Mouse (Mus musculus) thymus, adult 18-20 months (tissue): Measurements from ENCODE around the gene Lrrn4cl.
A peak's percentile ranks its signal among the peaks of the same experiment; 100 is the strongest.
"Not testable (repeated sequence)": the region's sequence is repeated elsewhere in the genome, so short reads cannot be mapped to it uniquely, and the experiment has no call there.

Experiments
- DNase-seq, 2 experiments: peaks; one replicate each; pipeline ENCODE4 v3.0.0; 2022; ENCODE audit warnings: mixed read lengths in 2 of 2

Gene Lrrn4cl

DNA sequence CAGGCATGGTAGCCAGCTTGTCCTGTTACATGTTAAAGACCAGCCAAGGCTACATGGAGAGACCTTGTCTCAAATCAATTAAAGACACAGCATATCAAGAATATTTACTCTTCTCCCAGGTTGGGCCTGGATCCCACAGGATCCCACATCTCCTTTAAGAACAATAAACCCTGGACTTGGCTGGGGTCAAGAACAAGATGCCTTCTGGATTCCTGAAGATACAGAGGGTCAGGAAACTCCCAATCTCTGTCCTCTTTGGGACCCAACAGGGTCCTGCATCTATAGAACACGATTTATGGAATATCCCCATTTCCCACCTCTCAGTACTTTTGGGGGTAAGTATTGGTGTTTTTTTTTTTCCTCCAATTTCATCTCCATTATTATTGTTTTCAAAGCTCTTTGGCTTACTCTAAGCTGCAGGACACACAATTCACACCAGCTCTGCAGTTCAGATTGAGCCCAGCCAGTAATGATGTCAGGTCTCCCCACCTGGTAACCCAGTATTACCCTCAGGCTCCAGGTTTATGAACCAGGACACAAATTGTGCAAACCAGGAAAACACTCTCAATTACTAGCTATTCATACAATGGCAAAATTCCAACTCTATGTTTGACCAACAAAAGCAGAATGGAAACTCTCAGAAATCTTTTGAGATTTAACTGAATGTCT, 36.5 kb downstream of the Lrrn4cl start:
- no peak for DNase-seq

DNA sequence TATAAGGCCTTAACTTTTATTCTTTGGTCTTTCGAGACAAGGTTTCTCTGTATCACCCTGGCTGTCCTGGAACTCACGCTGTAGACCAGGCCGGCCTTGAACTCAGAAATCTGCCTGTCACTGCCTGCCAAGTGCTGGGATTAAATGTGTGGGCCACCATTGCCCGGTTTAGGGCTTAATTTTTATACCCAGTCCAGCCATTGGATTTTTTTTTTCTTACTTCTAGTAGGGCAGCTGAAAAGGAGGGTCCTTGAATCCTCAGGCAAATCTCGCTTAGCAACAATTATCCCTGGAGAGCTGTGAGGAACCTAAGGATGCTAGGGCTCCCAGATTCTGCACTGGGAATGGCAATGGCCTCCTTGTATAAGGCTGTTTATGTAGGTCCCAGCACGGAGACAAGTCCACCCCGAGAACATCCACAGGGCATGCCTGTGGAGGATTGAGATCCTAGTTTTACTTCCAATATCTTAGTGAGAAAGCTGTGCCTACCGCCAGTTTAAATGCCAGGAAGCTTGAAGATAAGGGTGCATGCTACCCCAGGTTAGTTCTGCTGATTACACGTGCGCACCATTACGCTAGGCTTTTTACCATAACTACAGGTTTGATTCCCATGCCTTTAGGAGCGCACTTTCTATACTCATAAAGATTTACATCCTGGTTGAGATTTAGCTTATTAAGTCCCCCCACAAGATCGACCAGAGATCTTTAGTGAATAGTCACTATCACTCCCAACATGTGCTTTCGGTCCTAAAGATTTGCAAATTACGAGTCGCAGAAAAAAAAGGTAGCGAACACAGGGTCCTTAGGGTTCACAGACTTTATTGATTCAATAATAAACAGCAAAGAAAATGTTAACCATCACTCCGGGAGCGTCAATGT, 37.3 kb downstream of the Lrrn4cl start:
- DNase-seq: no peak

DNA sequence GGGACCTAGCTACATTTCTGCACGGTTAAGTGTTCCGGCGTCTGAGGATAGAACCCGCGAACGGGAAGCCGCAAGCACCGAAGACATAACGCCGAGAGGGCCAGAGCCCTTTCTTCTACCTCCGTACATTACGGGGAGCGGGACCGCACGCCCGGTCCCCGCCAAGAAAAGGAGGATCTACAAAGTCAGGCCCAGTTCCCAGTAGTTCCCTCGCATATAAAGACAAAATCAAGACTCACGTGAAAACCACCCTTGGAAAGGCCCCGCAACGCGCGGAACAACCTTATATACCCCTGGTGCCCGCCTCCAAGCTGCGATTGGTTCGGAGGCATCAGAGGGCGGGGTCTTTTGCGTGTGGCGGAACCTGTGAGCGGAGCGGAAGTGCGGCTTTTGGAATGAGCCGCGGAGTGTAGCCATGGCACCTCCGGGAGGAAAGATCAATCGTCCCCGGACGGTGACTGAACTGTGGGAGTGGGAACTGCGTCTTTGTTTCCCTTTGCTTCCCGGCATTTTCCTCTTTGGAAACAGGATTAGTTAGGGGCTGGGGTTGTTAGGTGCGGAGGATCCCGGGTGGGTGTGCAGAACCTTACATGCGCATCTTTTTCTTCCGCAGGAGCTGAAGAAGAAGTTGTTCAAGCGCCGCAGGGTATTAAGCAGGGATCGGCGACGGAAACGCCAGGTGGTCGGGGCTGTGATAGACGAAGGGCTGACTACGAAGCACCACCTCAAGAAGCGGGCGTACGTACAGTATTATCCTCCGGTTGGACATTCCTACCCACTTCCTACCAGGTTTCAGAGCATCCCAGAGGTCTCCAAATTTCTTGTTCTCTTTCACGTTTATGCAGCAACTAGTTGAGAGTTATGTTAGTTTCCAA, 38.2 kb downstream of the Lrrn4cl start, which contains the start of the genes 1810009A15Rik and Gm49416:
Gene 1810009A15Rik, plus strand, starts transcription at position 343 of the 875 bp plus-strand sequence.
Gene Gm49416, plus strand, starts transcription at position 416 of the 875 bp plus-strand sequence.
- peak; percentile 88 to 94 for DNase-seq

- peak; percentile 68 to 79 for DNase-seq
Observed at GRCm38 (mm10) chr19:8892829-8893766, 42.5 kb downstream of the Lrrn4cl start, which contains the start of gene Ints5. TSS of gene Ints5 (plus strand) at chr19:8893005.

- no peak for DNase-seq
Observed at GRCm38 (mm10) chr19:8895397-8895960, 44.9 kb downstream of the Lrrn4cl start.

DNA sequence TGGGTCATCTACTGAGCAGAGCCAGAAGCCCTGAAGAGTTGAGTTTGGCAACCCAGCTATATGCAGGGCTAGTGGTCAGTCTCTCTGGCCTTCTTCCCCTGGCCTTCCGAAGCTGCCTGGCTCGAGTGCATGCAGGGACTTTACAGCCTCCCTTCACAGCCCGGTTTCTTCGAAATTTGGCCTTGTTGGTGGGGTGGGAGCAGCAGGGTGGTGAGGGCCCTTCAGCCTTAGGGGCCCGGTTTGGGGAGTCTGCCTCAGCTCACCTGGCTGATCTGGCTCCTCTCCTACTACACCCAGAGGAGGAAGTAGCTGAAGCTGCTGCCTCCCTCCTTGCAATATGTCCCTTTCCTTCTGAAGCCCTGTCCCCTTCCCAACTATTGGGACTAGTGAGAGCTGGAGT, 45.7 kb downstream of the Lrrn4cl start:
- DNase-seq: not testable (repeated sequence)

GRCm38 (mm10) chr19:8897211-8897864, 46.8 kb downstream of the Lrrn4cl start:
- DNase-seq: peak in 1 of 2 experiments; percentile 31

GRCm38 (mm10) chr19:8897865-8898495, 47.4 kb downstream of the Lrrn4cl start, which contains the start of gene Ganab:
TSS of gene Ganab (plus strand) at chr19:8898071.
- DNase-seq: peak; percentile 92 to 95

- no peak for DNase-seq
Observed at GRCm38 (mm10) chr19:8898576-8898975, 48.0 kb downstream of the Lrrn4cl start.

- no peak for DNase-seq
Observed at GRCm38 (mm10) chr19:8899079-8899478, 48.5 kb downstream of the Lrrn4cl start.

GRCm38 (mm10) chr19:8903412-8903811, 52.8 kb downstream of the Lrrn4cl start:
- DNase-seq: no peak
